Mouse (Mus musculus) inflammation-experienced regulatory T-cells (primary cell): Measurements from ENCODE around the gene Tmem161b. TPM values are rescaled to one million over a fixed set of nuclear protein-coding genes. Genes with fewer than 3 reads are reported as not detected.

ENCODE experiments used
- polyA plus RNA-seq, 2 experiments: library from polyadenylated mRNA; unstranded; fragments of 100-300 nt; shearing (Covaris generic); gene quantifications; one replicate each; pipeline ENCODE4 v1.2.1; 2017

Tmem161b gene
- polyA plus RNA-seq: 10 to 100 TPM; 22.7 to 24.6 TPM

DNA sequence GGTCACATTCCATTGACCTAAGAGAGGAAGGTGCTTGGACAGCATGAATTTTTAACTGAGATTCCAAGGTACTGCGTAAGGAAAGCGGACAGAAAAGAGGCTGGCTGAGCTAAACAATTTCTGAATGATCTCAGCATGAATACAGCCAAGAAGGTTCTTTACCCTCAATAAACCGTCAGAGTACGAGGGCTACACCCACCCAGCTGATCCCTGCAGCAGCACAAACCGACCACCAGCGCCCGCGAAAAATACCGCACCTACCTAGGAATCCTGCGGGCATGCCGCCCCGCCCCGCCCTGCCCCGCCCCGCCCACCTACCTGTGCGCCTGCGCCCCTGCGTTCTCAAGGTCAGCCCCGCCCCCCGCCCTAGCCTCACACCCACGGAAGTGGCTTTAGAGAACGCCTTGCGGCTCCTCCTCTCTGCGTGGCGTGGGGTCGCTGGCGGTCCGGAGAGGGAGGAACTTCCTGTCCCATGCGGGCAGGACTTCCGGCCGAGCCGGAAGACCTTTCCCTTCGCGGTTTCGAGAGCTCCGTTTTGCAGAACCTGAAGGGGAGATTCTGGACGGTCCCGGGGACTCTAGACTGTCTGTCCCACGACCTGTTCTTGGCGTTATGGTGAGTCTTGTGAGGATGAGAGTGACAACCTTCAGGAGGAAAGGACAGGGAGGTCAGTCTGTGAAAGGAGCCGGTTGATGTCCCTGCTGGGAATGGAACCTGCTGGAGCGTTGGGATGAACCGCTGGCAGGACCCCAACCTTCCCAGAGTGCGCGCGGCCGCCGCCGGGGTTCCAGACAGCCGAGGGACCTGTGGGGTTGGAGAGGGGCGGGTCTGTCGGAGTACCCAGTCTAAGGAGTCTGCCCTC, at the start of gene Tmem161b:
Gene Tmem161b (plus strand): TSS at position 477 of the 862 bp plus-strand sequence.

